Mouse (Mus musculus) erythroblast, embryonic 14.5 days (primary cell): ENCODE results near the gene Atp1a2.

Experiments used
- GATA1 ChIP-seq: IDR thresholded peaks from 2 replicates; pipeline ENCODE4 v1.6.1; 2012; ENCODE audit warnings: low read length, inconsistent platforms, mixed read lengths
- TAL1 ChIP-seq: IDR thresholded peaks from 3 replicates; pipeline ENCODE4 v1.6.1; 2012; ENCODE audit warnings: low read length, inconsistent platforms, mixed read lengths

GRCm38 (mm10) chr1:172323801-172324359, 26.0 kb upstream of the Atp1a2 start:
- no peak for TF ChIP-seq TAL1
- no peak for TF ChIP-seq GATA1
